Mouse (Mus musculus) megakaryocyte, embryonic 14.5 days (primary cell): ENCODE measurements around the gene Mob3b. TPM values are rescaled to one million over a fixed set of nuclear protein-coding genes. Genes with fewer than 3 reads are reported as not detected.

Experiments used
- H3K27me3 ChIP-seq: replicated peaks from 2 replicates; pipeline ENCODE3; 2012; ENCODE audit warnings: inconsistent platforms
- H3K36me3 ChIP-seq: replicated peaks from 2 replicates; pipeline ENCODE3; 2012; ENCODE audit warnings: low read length, inconsistent platforms, mixed read lengths
- H3K4me1 ChIP-seq: 2 replicates; pipeline ENCODE4 v1.6.1; 2012; ENCODE audit warnings: inconsistent platforms
- H3K4me3 ChIP-seq: replicated peaks from 2 replicates; pipeline ENCODE3; 2012; ENCODE audit warnings: moderate library complexity, mild to moderate bottlenecking, inconsistent platforms
- H3K9me3 ChIP-seq: 2 replicates; pipeline ENCODE4 v1.6.1; 2012; ENCODE audit warnings: inconsistent platforms
- FLI1 ChIP-seq: IDR thresholded peaks from 2 replicates; pipeline ENCODE4 v1.6.1; 2012; ENCODE audit warnings: low read length, inconsistent platforms, mixed read lengths
- GATA1 ChIP-seq: IDR thresholded peaks from 3 replicates; pipeline ENCODE4 v1.6.1; 2012; ENCODE audit warnings: mixed read lengths, low read length, inconsistent platforms, borderline replicate concordance
- polyA plus RNA-seq: library from polyadenylated mRNA; stranded (reverse); fragments of >175 nt; gene quantifications from 2 replicates; pipeline ENCODE4 v1.2.3, GENCODE M21; 2012; ENCODE audit warnings: low replicate concordance; ENCODE audit not compliant: insufficient read depth

Mob3b gene
- polyA plus RNA-seq, 1 experiment, result 0.34 TPM

GRCm38 (mm10) chr4:35151756-35152155, 5.5 kb downstream of the Mob3b start, which contains the start of gene Ifnk:
TSS of gene Ifnk (plus strand) at chr4:35152056.
- Histone ChIP-seq H3K4me3 (no peak within 1 kb of the TSS), H3K27me3 (peaks cover 19% of the 10 kb centered on the region), H3K36me3 (no peaks in the 10 kb centered on the region), H3K9me3 (no peaks in the 10 kb centered on the region), H3K4me1 (peaks cover 13% of the 10 kb centered on the region)
- TF ChIP-seq FLI1 (no peak), GATA1 (no peak)

- no peak overlapping the region for H3K4me3 ChIP-seq
- peaks cover 3% of the 10 kb centered on the region for H3K4me1 ChIP-seq
- TF ChIP-seq GATA1, result no peak
- TF ChIP-seq FLI1, result no peak
- H3K27me3 ChIP-seq, result peaks cover 10% of the 10 kb centered on the region
- no peaks in the 10 kb centered on the region for H3K36me3 ChIP-seq
- H3K9me3 ChIP-seq, result no peaks in the 10 kb centered on the region
These were observed 6.6 kb downstream of the Mob3b start for GRCm38 (mm10) chr4:35150706-35151105.

- no peak overlapping the region for H3K4me3 ChIP-seq
- no peaks in the 10 kb centered on the region for H3K36me3 ChIP-seq
- H3K9me3 ChIP-seq, result no peaks in the 10 kb centered on the region
- H3K4me1 ChIP-seq, result no peaks in the 10 kb centered on the region
- no peaks in the 10 kb centered on the region for H3K27me3 ChIP-seq
- no peak for TF ChIP-seq GATA1
- TF ChIP-seq FLI1, result no peak
These were observed 9.0 kb downstream of the Mob3b start for GRCm38 (mm10) chr4:35148326-35148725.

- Histone ChIP-seq H3K36me3 (no peaks in the 10 kb centered on the region), H3K4me1 (no peaks in the 10 kb centered on the region), H3K27me3 (no peaks in the 10 kb centered on the region), H3K9me3 (no peaks in the 10 kb centered on the region), H3K4me3 (no peak overlapping the region)
- TF ChIP-seq FLI1, result no peak
- TF ChIP-seq GATA1, result no peak
These were observed 10.7 kb downstream of the Mob3b start for GRCm38 (mm10) chr4:35146597-35146996.

- Histone ChIP-seq H3K4me3 (no peak overlapping the region), H3K36me3 (no peaks in the 10 kb centered on the region), H3K27me3 (no peaks in the 10 kb centered on the region), H3K9me3 (no peaks in the 10 kb centered on the region), H3K4me1 (no peaks in the 10 kb centered on the region)
- TF ChIP-seq GATA1, result no peak
- no peak for TF ChIP-seq FLI1
These were observed 11.6 kb downstream of the Mob3b start for GRCm38 (mm10) chr4:35145726-35146125.

GRCm38 (mm10) chr4:35143472-35144102, 13.7 kb downstream of the Mob3b start:
- no peaks in the 10 kb centered on the region for H3K27me3 ChIP-seq
- H3K36me3 ChIP-seq, result no peaks in the 10 kb centered on the region
- H3K4me1 ChIP-seq, result peaks cover 6% of the 10 kb centered on the region
- H3K9me3 ChIP-seq, result no peaks in the 10 kb centered on the region
- no peak overlapping the region for H3K4me3 ChIP-seq
- TF ChIP-seq FLI1 (no peak), GATA1 (no peak)

- H3K27me3 ChIP-seq, result no peaks in the 10 kb centered on the region
- H3K9me3 ChIP-seq, result no peaks in the 10 kb centered on the region
- no peak for TF ChIP-seq FLI1
- TF ChIP-seq GATA1, result no peak
- no peaks in the 10 kb centered on the region for H3K36me3 ChIP-seq
- H3K4me3 ChIP-seq, result peak overlapping the region; percentile 85
- H3K4me1 ChIP-seq, result peaks cover 13% of the 10 kb centered on the region
These were observed 17.0 kb downstream of the Mob3b start for GRCm38 (mm10) chr4:35140317-35140716.

- H3K27me3 ChIP-seq, result no peaks in the 10 kb centered on the region
- TF ChIP-seq GATA1 (no peak), FLI1 (no peak)
- H3K9me3 ChIP-seq, result peaks cover 6% of the 10 kb centered on the region; the same call in 1 of the 2 replicates
- H3K36me3 ChIP-seq, result no peaks in the 10 kb centered on the region
- H3K4me1 ChIP-seq, result peaks cover 13% of the 10 kb centered on the region
- peak overlapping the region; percentile 18 for H3K4me3 ChIP-seq
These were observed 19.2 kb downstream of the Mob3b start for GRCm38 (mm10) chr4:35138077-35138476.

- TF ChIP-seq GATA1 (no peak), FLI1 (no peak)
- no peak overlapping the region for H3K4me3 ChIP-seq
- peaks cover 13% of the 10 kb centered on the region for H3K4me1 ChIP-seq
- no peaks in the 10 kb centered on the region for H3K27me3 ChIP-seq
- no peaks in the 10 kb centered on the region for H3K36me3 ChIP-seq
- H3K9me3 ChIP-seq, result peaks cover 9% of the 10 kb centered on the region; the same call in 1 of the 2 replicates
These were observed 20.3 kb downstream of the Mob3b start for GRCm38 (mm10) chr4:35136996-35137395.

GRCm38 (mm10) chr4:35135806-35136205, 21.5 kb downstream of the Mob3b start:
- Histone ChIP-seq H3K4me1 (peaks cover 13% of the 10 kb centered on the region), H3K36me3 (no peaks in the 10 kb centered on the region), H3K27me3 (no peaks in the 10 kb centered on the region), H3K4me3 (no peak overlapping the region), H3K9me3 (peaks cover 10% of the 10 kb centered on the region; the same call in 1 of the 2 replicates)
- TF ChIP-seq GATA1 (no peak), FLI1 (no peak)
